Mouse (Mus musculus) lung, postnatal 0 days (tissue): ENCODE measurements around the gene Rab3gap1. TPM values are rescaled to one million over a fixed set of nuclear protein-coding genes. Genes with fewer than 3 reads are reported as not detected.

ENCODE experiments used
- ATAC-seq: fragments of 200-750 bp; cut with Nextera tagmentation; 2 replicates; pipeline ENCODE4 v1.8.0; 2017; ENCODE audit warnings: moderate library complexity
- DNase-seq: peaks from one replicate; pipeline ENCODE4 v3.0.0-alpha.2; 2016; ENCODE audit warnings: low spot score
- H3K27ac ChIP-seq: fragments of 300-500 bp; sonication (generic); 2 replicates; pipeline ENCODE4 v1.5.1; 2014; ENCODE audit warnings: antibody characterized with exemption, mild to moderate bottlenecking, low read length, mixed read lengths
- H3K27me3 ChIP-seq: fragments of 300-500 bp; sonication (generic); replicated peaks from 2 replicates; pipeline ENCODE4 v1.6.1; 2014; ENCODE audit warnings: low read length, mixed read lengths; ENCODE audit not compliant: insufficient read depth
- H3K36me3 ChIP-seq: fragments of 300-500 bp; sonication (generic); 2 replicates; pipeline ENCODE4 v1.6.1; 2014; ENCODE audit warnings: low read length, mixed read lengths; ENCODE audit not compliant: insufficient read depth
- H3K4me1 ChIP-seq: fragments of 300-500 bp; sonication (generic); 2 replicates; pipeline ENCODE4 v1.6.1; 2014; ENCODE audit warnings: antibody characterized with exemption, low read depth, low read length, mixed read lengths; ENCODE audit not compliant: insufficient read depth
- H3K4me2 ChIP-seq: fragments of 300-500 bp; sonication (generic); replicated peaks from 2 replicates; pipeline ENCODE4 v1.6.1; 2014; ENCODE audit warnings: low read depth, mild to moderate bottlenecking, low read length, moderate library complexity, mixed read lengths
- H3K4me3 ChIP-seq: fragments of 300-500 bp; sonication (generic); 2 replicates; pipeline ENCODE4 v1.5.1; 2014; ENCODE audit warnings: low read depth, low read length
- H3K9ac ChIP-seq: fragments of 300-500 bp; sonication (generic); replicated peaks from 2 replicates; pipeline ENCODE4 v1.6.1; 2014; ENCODE audit warnings: low read depth, mild to moderate bottlenecking
- H3K9me3 ChIP-seq: fragments of 300-500 bp; sonication (generic); 2 replicates; pipeline ENCODE4 v1.6.1; 2016; ENCODE audit warnings: low read length, mixed read lengths
- CTCF ChIP-seq: IDR thresholded peaks from 2 replicates; pipeline ENCODE4 v1.5.1; 2016; ENCODE audit warnings: antibody characterized with exemption, mild to moderate bottlenecking
- EP300 ChIP-seq: IDR thresholded peaks from 2 replicates; pipeline ENCODE4 v1.6.1; 2016; ENCODE audit warnings: antibody characterized with exemption, mild to moderate bottlenecking, control low read depth
- WGBS: fragments of 180-500 bp; shearing (Covaris S2); extraction: QIAGEN DNeasy Blood & Tissue Kit; methylation state at CpG from one replicate; pipeline ENCODE4 v1.1.7; 2014; 5-methylcytosine and 5-hydroxymethylcytosine counted together
- polyA plus RNA-seq: library from polyadenylated mRNA; unstranded; fragments of >200 nt; fragmentation: Nextera tagmentation; extraction: Ambion mirVana; gene quantifications from 2 replicates; pipeline ENCODE4 v1.2.1, GENCODE M21; 2015

Gene Rab3gap1
- polyA plus RNA-seq, 1 experiment from 2014 or later: 17.6 TPM

GRCm38 (mm10) chr1:127983274-127983993, 114.9 kb downstream of the Rab3gap1 start:
- no peak overlapping the region for H3K4me2 ChIP-seq
- TF ChIP-seq CTCF (no peak), EP300 (peak; percentile 91)
- H3K27me3 ChIP-seq: no peaks in the 10 kb centered on the region
- WGBS: 70% methylated on average over 5 of the region's 5 CpGs
- H3K9me3 ChIP-seq: no peaks in the 10 kb centered on the region
- 0 out of 2 replicates have a peak, but pooled peaks cover 3% of the 10 kb centered on the region for H3K4me1 ChIP-seq
- peak overlapping the region; percentile 62; the same call in 1 of the 2 replicates for H3K27ac ChIP-seq
- no peak overlapping the region for H3K9ac ChIP-seq
- no peaks in the 10 kb centered on the region for H3K36me3 ChIP-seq
- DNase-seq (peak; percentile 70), ATAC-seq (peak; percentile 80)
- H3K4me3 ChIP-seq: no peak overlapping the region

GRCm38 (mm10) chr1:127985391-127985790, 116.8 kb downstream of the Rab3gap1 start:
- Histone ChIP-seq H3K4me3 (no peak overlapping the region), H3K27ac (no peak overlapping the region), H3K9ac (no peak overlapping the region), H3K27me3 (no peaks in the 10 kb centered on the region), H3K36me3 (no peaks in the 10 kb centered on the region), H3K4me2 (no peak overlapping the region), H3K9me3 (no peaks in the 10 kb centered on the region), H3K4me1 (0 out of 2 replicates have a peak, but pooled peaks cover 3% of the 10 kb centered on the region)
- ATAC-seq: no peak
- WGBS: 58% methylated on average over 3 of the region's 3 CpGs
- no peak for TF ChIP-seq CTCF
- no peak for DNase-seq

- ATAC-seq (no peak), DNase-seq (no peak)
- 72% methylated on average over 3 of the region's 3 CpGs for WGBS
- H3K27ac ChIP-seq: no peak overlapping the region
- no peaks in the 10 kb centered on the region; the same call in 1 of the 2 replicates for H3K4me1 ChIP-seq
- H3K36me3 ChIP-seq: no peaks in the 10 kb centered on the region
- no peak overlapping the region for H3K9ac ChIP-seq
- H3K27me3 ChIP-seq: no peaks in the 10 kb centered on the region
- H3K4me3 ChIP-seq: no peak overlapping the region
- H3K9me3 ChIP-seq: no peaks in the 10 kb centered on the region
- no peak overlapping the region for H3K4me2 ChIP-seq
- TF ChIP-seq CTCF (no peak), EP300 (no peak)
These were observed 119.7 kb downstream of the Rab3gap1 start for GRCm38 (mm10) chr1:127988246-127988645.

GRCm38 (mm10) chr1:127989387-127989786, 120.8 kb downstream of the Rab3gap1 start:
- Histone ChIP-seq H3K27ac (no peak overlapping the region), H3K4me1 (no peaks in the 10 kb centered on the region; the same call in 1 of the 2 replicates), H3K9ac (no peak overlapping the region), H3K36me3 (no peaks in the 10 kb centered on the region), H3K4me2 (no peak overlapping the region), H3K27me3 (no peaks in the 10 kb centered on the region), H3K4me3 (no peak overlapping the region), H3K9me3 (no peaks in the 10 kb centered on the region)
- TF ChIP-seq CTCF (no peak), EP300 (no peak)
- ATAC-seq (no peak), DNase-seq (no peak)
- WGBS: 71% methylated on average over 4 of the region's 4 CpGs

- Histone ChIP-seq H3K4me2 (no peak overlapping the region), H3K36me3 (no peaks in the 10 kb centered on the region), H3K4me1 (no peaks in the 10 kb centered on the region; the same call in 1 of the 2 replicates), H3K27me3 (no peaks in the 10 kb centered on the region), H3K27ac (no peak overlapping the region), H3K4me3 (no peak overlapping the region), H3K9ac (no peak overlapping the region), H3K9me3 (no peaks in the 10 kb centered on the region)
- WGBS: 52% methylated on average over 9 of the region's 9 CpGs
- DNase-seq (peak; percentile 54), ATAC-seq (peak; percentile 72)
- TF ChIP-seq EP300: no peak
- 0 out of 2 replicates have a peak, but pooled peaks have one; percentile 8 for TF ChIP-seq CTCF
These were observed 121.5 kb downstream of the Rab3gap1 start for GRCm38 (mm10) chr1:127989876-127990731.

Other genes with a start within 250 kb of the Rab3gap1 start
- gene Tmem163, start 189.2 kb upstream of the Rab3gap1 start, polyA plus RNA-seq: 19.6 and 20.0 TPM in 2 replicates
- gene Acmsd, start 139.4 kb upstream of the Rab3gap1 start, polyA plus RNA-seq: 0.21 and 0.44 TPM in 2 replicates
- 43.7 and 54.7 TPM in 2 replicates for gene Ccnt2, start 94.6 kb upstream of the Rab3gap1 start, polyA plus RNA-seq
- gene Map3k19, start 13.7 kb upstream of the Rab3gap1 start, polyA plus RNA-seq: 0.66 and 1.0 TPM in 2 replicates
- gene Zranb3, start 234.3 kb downstream of the Rab3gap1 start, polyA plus RNA-seq: 1.0 and 1.5 TPM in 2 replicates
- gene R3hdm1, start 234.5 kb downstream of the Rab3gap1 start, polyA plus RNA-seq: 38.8 and 42.9 TPM in 2 replicates